Mouse (Mus musculus) gastrocnemius, adult 2 months (tissue): ENCODE measurements around the gene Copz1. TPM values are rescaled to one million over a fixed set of nuclear protein-coding genes. Genes with fewer than 3 reads are reported as not detected.
"Not testable (repeated sequence)": the region's sequence is repeated elsewhere in the genome, so short reads cannot be mapped to it uniquely, and the experiment has no call there.

Experiments
- DNase-seq: peaks from one replicate; pipeline ENCODE4 v3.0.0; 2022
- H3K27ac ChIP-seq: fragments of 200-600 bp; 2 replicates; pipeline ENCODE4 v1.8.1; 2022; ENCODE audit warnings: mild to moderate bottlenecking
- H3K4me3 ChIP-seq: fragments of 200-600 bp; 2 replicates; pipeline ENCODE4 v1.8.1; 2022; ENCODE audit warnings: mild to moderate bottlenecking, moderate library complexity
- CTCF ChIP-seq: fragments of 200-600 bp; IDR thresholded peaks from 2 replicates; pipeline ENCODE4 v1.8.1; 2022; ENCODE audit warnings: antibody characterized with exemption, mild to moderate bottlenecking, moderate library complexity
- intact Hi-C: fragments of 180-260 bp; cut with DNase I; formaldehyde crosslinking; loops from one replicate; pipeline ENCODE4 v1.15.1; 2025
- long read RNA-seq, 2 experiments: library from polyadenylated mRNA; stranded (forward); transcript quantifications; one replicate each; pipeline ENCODE4 v2.0.0; 2021
- total RNA-seq, 2 experiments: library from RNA; stranded (reverse); gene quantifications; 2 replicates each; pipeline ENCODE4 v1.2.3; 2021

Copz1 gene
- total RNA-seq, result 10 to 100 TPM; 38.5 to 41.4 TPM
- long read RNA-seq, experiment 1, transcript Copz1-201 (9 exons, 1,676 nt), result major isoform, 52 of 60 reads
- long read RNA-seq, experiment 1, partial matches to known transcripts, result 2 of 60 reads
- long read RNA-seq, experiment 1, other reads (novel, unspliced or antisense), result 6 of 60 reads
- long read RNA-seq, experiment 2, transcript Copz1-201 (9 exons, 1,676 nt), result major isoform, 39 of 43 reads
- long read RNA-seq, experiment 2, partial matches to known transcripts, result 1 of 43 reads
- long read RNA-seq, experiment 2, other reads (novel, unspliced or antisense), result 3 of 43 reads

GRCm38 (mm10) chr15:103272419-103273279 lies at the start of gene Copz1:
Gene Copz1 (plus strand): TSS chr15:103272714.
- intact Hi-C loops, result no loop called here
- DNase-seq, result peak; percentile 97
- TF ChIP-seq CTCF, result peak; percentile 29; the same call in 1 of the 2 replicates
- H3K4me3 ChIP-seq, result peak within 1 kb of the TSS; percentile 98
- peak within 1 kb of the TSS; percentile 92 for H3K27ac ChIP-seq

DNA sequence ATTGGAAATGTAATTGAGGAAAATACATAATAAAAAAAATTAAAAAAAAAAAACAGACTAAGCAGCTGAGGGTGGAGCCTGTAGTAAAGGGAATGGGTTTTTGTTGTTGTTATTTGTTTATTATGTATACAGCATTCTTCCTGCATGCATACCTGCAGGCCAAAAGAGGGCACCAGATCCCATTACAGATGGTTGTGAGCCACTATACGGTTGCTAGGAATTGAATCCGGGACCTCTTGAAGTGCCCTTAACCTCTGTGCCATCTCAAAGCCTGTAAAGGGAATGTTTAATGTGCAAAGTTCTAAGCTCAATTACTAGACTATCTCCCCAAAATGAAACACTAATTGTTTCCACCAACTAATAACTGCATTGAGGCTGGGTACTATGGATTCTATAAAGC lies 48.4 kb upstream of the Copz1 start:
- no peak for DNase-seq
- Histone ChIP-seq H3K4me3 (no peak overlapping the region), H3K27ac (no peak overlapping the region)
- no peak for TF ChIP-seq CTCF
- intact Hi-C loops, result no loop called here

DNA sequence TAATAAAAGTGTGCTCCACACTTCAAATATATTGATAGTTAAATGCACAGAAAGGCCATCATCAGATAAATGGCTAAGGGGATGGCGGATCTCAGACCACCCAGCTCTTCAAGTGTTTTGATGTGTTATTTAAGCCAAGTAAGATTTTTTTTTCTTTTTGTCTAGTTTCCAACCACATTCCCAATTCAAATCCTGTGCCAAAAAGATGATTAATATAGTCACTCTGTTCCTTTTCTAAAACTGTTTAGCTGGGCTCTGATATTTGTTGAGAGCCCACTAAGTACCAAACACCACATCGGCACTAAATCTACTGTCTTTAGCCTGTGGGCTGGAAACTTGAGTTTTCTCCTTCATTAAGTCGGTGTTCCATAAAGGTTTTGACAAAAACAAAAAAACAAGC lies 45.5 kb upstream of the Copz1 start:
- intact Hi-C loops, result loop anchor here (5.0 kb wide), 1 partner anchor 40 kb away; no protein-coding TSS in a partner anchor
- H3K4me3 ChIP-seq, result no peak overlapping the region
- peak overlapping the region; percentile 51; the same call in 1 of the 2 replicates for H3K27ac ChIP-seq
- no peak for DNase-seq
- no peak for TF ChIP-seq CTCF

- intact Hi-C loops, result loop anchor here (5.0 kb wide), 1 partner anchor 40 kb away; no protein-coding TSS in a partner anchor
Measured at GRCm38 (mm10) chr15:103227572-103227971, 44.9 kb upstream of the Copz1 start.

GRCm38 (mm10) chr15:103228904-103229303 lies 43.6 kb upstream of the Copz1 start:
- no peak for TF ChIP-seq CTCF
- Histone ChIP-seq H3K27ac (no peak overlapping the region; the same call in 1 of the 2 replicates), H3K4me3 (no peak overlapping the region)
- DNase-seq, result no peak
- intact Hi-C loops, result loop anchor here (5.0 kb wide), 1 partner anchor 42 kb away; no protein-coding TSS in a partner anchor

More at GRCm38 (mm10) chr15:103227572-103227971, 44.9 kb upstream of the Copz1 start:
- Histone ChIP-seq H3K4me3 (no peak overlapping the region), H3K27ac (peak overlapping the region; percentile 51; the same call in 1 of the 2 replicates)
- no peak for TF ChIP-seq CTCF
- no peak for DNase-seq

GRCm38 (mm10) chr15:103233119-103233518 lies 39.4 kb upstream of the Copz1 start:
- no peak for TF ChIP-seq CTCF
- Histone ChIP-seq H3K4me3 (0 out of 2 replicates have a peak overlapping the region, but pooled peaks have one; percentile 1), H3K27ac (peak overlapping the region; percentile 78)
- intact Hi-C loops, result no loop called here
- peak; percentile 29 for DNase-seq

GRCm38 (mm10) chr15:103237295-103237694 lies 35.2 kb upstream of the Copz1 start:
- intact Hi-C loops, result no loop called here
- no peak for DNase-seq
- TF ChIP-seq CTCF, result no peak
- no peak overlapping the region for H3K4me3 ChIP-seq
- H3K27ac ChIP-seq, result no peak overlapping the region

DNA sequence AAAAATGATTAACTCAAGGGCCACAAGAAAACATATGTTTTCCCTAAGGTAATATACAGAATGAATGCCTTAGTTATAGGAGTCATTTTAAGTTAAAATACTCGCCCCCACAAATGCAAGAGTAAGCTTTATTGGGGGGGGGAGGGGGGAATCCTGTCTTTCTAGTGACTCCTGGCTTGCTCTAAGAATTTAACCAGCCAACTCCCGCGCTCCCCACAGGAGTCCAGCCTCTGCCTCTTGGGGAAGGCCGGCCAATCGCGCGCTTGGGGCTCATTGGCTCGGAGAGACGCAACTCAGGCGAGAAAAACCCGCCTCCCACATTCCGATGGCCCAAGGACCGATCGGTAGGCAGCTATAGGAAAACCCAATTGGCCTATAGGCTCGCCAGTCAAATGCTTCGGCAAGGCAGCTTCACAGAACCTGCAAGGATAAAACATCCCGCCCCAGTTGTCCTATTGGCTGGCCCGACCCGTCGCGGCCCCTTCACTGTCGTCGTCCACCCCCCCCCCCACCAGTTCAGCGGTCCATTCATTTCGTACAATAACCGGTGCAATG lies 33.3 kb upstream of the Copz1 start:
- intact Hi-C loops, result no loop called here
- DNase-seq, result peak; percentile 93
- TF ChIP-seq CTCF, result no peak
- Histone ChIP-seq H3K27ac (peak overlapping the region; percentile 99), H3K4me3 (peak overlapping the region; percentile 82)

DNA sequence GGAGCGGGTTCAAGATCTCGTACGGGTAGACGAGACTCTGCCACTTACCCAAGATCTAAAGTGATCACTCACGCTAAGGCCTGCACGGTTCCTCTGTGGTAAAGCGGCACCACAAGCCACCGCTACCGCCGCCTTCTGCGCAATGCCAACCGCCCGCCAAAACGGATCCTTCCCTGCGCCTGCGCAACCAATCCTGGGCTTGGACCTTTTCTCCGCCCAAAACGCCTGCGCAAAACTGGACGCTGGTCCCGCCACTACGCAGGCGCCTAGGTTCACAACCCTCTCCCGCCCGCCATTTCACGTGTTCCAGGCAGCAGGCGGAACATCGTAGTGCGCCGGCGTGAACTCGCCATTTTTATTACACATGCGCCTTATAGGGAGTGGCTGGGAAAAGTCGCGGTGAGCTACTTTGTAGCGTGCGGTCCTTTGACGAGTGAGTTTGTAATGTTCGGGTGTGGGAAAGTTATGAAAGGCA lies 32.8 kb upstream of the Copz1 start, which contains the start of gene Cbx5:
Gene Cbx5 (minus strand): TSS at position 132 of the 475 bp plus-strand sequence.
- TF ChIP-seq CTCF, result no peak
- peak within 1 kb of the TSS; percentile 82 for H3K4me3 ChIP-seq
- H3K27ac ChIP-seq, result peak within 1 kb of the TSS; percentile 99
- peak; percentile 99 for DNase-seq
- intact Hi-C loops, result no loop called here

DNA sequence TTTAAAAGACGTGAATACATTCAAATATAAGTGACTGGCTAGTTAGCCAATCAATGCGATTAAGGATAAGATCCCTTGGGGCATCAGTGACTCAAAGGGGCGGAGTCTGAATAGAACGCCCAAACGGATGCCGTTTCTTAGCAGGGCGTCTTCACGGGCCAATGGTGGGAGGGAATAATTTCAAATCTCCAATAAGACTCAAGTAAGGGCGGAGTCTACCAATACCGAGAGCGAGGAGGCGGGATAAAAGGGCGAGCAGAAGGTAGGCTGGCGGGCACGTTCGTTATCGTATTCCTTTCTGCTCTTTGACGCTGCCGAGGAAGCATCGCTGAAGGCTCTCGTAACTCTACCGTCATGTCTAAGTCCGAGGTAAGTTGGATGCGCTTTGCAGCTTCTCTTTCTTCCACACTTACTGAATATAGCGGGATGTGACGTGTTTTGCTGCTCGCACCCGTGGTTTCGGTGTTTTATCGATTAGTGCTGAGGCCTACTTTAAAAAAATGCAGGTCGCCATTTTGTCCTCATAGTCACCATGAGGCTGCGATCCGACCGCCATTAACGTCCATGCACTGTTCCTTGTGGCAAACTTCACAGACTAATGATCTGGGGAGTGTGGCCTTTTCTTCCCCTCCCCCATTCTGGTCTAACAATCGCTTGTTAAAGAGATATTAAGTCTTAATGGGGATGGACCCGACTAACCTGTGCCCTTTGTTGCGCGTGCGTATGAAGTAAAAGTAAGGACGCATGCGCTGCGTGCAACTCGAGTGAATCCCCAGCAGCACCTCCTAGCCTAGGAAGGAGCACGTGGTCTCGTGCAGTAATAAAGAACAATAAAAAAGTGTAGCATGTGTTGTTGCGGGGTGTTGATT lies 32.1 kb upstream of the Copz1 start, which contains the start of gene Hnrnpa1:
Gene Hnrnpa1 (plus strand): TSS at position 273 of the 869 bp plus-strand sequence.
- DNase-seq, result peak; percentile 94
- no peak for TF ChIP-seq CTCF
- H3K27ac ChIP-seq, result peak within 1 kb of the TSS; percentile 99
- H3K4me3 ChIP-seq, result peak within 1 kb of the TSS; percentile 82
- intact Hi-C loops, result no loop called here

- Histone ChIP-seq H3K27ac (peak overlapping the region; percentile 99), H3K4me3 (peak overlapping the region; percentile 82)
- intact Hi-C loops, DNase-seq: not testable (repeated sequence)
Measured at GRCm38 (mm10) chr15:103241071-103242018, 31.2 kb upstream of the Copz1 start.
